Mouse (Mus musculus): ENCODE measurements around the gene Csrp3.

GRCm38 (mm10) chr7:48879574-48879973, 31.7 kb upstream of the Csrp3 start:
- no peak for TF ChIP-seq CTCF (IDR thresholded peaks at IDR 0.05; ENCODE audit: low read depth, low read length)
- no peak for TF ChIP-seq POLR2A (IDR thresholded peaks at IDR 0.05; ENCODE audit: insufficient read depth, low read length)
- TF ChIP-seq EP300 (IDR thresholded peaks at IDR 0.05; ENCODE audit: insufficient read depth, low read depth, low read length) = no peak

All from ES-Bruce4 (cell line).